Mouse (Mus musculus) E14TG2a.4 (cell line): ENCODE measurements at regions not wholly inside any gene's neighbourhood (a gene's known extent, or its start where the extent isn't known, plus 50 kb on each side); places are given as distances from the start of the nearest gene placed in this dataset.
A peak's percentile ranks its signal among the peaks of the same experiment; 100 is the strongest.

ENCODE experiments used
- CTCF ChIP-seq: conservative IDR thresholded peaks from 2 replicates; pipeline ENCODE4 v1.5.1; 2014; ENCODE audit warnings: low read length
- NANOG ChIP-seq: IDR thresholded peaks from 2 replicates; pipeline ENCODE4 v1.6.1; 2014; ENCODE audit warnings: borderline replicate concordance, low read length, mixed read lengths

GRCm38 (mm10) chr2:75412735-75413134 lies 246.3 kb upstream of the Hnrnpa3 start:
- no peak for TF ChIP-seq CTCF
- peak; percentile 66; the same call in 1 of the 2 replicates for TF ChIP-seq NANOG
